Mouse (Mus musculus) brain, embryonic 18.5 days (tissue): Measurements from ENCODE around the gene Dip2a.

ENCODE experiments used
- DNase-seq: peaks from one replicate; pipeline ENCODE4 v3.0.0-alpha.2; 2012; ENCODE audit warnings: low read depth, low spot score

The Dip2a gene

GRCm38 (mm10) chr10:76246601-76247000 is 98.5 kb downstream of the Dip2a start:
- DNase-seq = no peak

DNA sequence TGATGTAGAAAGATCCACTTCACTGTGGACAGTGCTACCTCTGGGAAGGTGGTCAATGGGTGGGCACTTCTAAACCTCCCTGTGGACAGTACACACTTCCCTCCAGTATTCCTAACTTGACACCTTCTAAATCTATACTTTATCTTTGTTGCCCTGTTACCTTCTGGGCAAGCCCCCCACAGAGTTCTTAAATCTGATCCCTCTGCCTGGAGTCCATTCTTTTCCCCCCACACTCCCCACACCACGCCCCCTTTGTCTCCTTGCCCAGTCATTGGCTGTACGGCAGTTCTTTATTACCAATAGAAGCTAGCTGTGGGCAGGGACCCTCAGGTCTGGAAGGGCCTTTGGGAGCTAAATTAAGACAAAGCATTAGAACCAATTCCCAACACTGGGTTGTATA is 100.0 kb downstream of the Dip2a start:
- DNase-seq = no peak

GRCm38 (mm10) chr10:76239401-76239800 is 105.7 kb downstream of the Dip2a start:
- DNase-seq = no peak

- DNase-seq = peak; percentile 86
Measured at GRCm38 (mm10) chr10:76237341-76238225, 107.5 kb downstream of the Dip2a start, which contains the start of gene Prmt2. Gene Prmt2 (minus strand): TSS chr10:76237865.

DNA sequence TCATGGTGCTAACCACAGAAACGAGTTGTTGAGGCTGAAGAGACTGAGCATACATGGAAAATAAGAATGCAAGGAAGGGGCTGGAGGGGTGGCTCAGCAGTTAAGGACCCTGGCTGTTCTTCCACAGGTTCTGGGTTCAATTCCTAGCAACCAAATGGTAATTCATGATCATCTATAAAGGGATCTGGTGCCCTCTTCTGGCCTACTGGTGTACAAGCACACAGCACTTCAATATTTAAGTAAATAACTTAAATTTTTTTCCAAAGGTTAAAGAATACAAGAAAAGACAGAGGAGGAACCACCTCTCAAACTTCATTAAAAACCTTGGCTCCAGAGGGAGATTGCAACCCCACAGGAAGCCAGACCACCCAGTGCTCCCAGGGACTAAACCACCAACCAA is 115.5 kb downstream of the Dip2a start:
- DNase-seq = no peak

DNA sequence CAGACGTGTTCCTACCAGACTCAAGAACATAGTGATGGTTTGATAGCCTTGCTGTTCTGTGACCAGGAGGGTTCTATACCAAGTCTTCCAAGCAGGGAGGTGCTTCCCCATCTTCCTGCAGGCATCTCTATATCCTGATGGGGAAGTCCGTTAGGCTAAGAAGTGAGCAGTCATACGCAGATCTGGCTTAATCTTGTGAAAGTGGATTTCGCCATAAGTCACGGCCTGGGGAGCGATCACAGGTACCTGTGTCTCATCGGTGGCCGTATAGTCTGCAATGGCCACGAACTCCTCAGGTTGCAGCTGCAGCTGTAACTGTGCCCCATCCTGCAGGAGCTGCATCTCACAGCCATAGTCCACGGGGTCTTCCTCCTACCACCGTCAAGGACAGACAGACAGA is 119.1 kb downstream of the Dip2a start:
- DNase-seq = no peak

DNA sequence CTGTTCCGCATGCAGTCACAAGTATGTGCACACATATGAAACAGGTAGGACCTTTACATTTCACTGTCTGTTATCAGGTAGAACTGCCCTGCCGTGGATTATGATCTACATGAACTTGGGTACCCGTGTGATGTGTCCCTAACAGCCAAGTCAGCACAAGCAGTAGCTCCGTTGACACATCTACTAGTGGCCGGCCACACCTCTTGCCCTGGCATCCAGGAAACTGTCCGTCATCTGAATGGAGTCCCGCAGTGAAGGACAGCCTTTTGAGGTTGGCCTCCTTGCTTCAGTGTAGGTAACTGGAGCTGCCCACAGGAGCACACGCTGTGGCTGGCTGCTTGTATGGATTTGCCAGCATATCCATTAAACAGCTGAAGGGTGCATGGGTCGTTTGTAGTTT is 126.9 kb downstream of the Dip2a start:
- DNase-seq = no peak

DNA sequence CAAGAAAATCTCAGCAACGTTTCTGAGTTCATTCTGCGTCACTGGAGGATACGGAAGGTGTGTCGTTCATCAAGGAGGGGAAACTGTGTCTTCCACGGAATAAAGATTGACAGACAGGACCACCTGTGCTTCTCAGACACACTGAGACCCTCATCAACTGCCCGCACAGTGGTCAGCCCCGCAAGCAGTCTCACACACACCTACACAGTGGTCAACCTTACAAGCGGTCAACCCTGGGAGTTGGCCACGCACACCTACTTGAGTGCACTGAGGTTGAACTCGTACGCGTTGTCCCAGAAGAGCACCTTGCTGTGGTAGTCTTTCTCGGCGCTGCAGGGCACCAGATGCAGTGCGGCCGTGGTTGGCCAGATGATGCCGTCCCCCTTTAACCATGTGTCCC is 128.0 kb downstream of the Dip2a start:
- DNase-seq = no peak

- DNase-seq = no peak
Measured at GRCm38 (mm10) chr10:76214161-76214560, 130.9 kb downstream of the Dip2a start.

GRCm38 (mm10) chr10:76212121-76212520 is 133.0 kb downstream of the Dip2a start:
- DNase-seq = no peak

- no peak for DNase-seq
Measured at GRCm38 (mm10) chr10:76210806-76211205, 134.3 kb downstream of the Dip2a start.
